Mouse (Mus musculus) T-helper 1 cell (primary cell): ENCODE data around the gene Irs1.

ENCODE experiments used
- in situ Hi-C: fragments of 300-600 bp; cut with MboI, MseI; formaldehyde crosslinking; loops from one replicate; pipeline ENCODE4 v1.15.1; 2025; ENCODE audit warnings: high pct_unique_total_duplicates

The Irs1 gene

DNA sequence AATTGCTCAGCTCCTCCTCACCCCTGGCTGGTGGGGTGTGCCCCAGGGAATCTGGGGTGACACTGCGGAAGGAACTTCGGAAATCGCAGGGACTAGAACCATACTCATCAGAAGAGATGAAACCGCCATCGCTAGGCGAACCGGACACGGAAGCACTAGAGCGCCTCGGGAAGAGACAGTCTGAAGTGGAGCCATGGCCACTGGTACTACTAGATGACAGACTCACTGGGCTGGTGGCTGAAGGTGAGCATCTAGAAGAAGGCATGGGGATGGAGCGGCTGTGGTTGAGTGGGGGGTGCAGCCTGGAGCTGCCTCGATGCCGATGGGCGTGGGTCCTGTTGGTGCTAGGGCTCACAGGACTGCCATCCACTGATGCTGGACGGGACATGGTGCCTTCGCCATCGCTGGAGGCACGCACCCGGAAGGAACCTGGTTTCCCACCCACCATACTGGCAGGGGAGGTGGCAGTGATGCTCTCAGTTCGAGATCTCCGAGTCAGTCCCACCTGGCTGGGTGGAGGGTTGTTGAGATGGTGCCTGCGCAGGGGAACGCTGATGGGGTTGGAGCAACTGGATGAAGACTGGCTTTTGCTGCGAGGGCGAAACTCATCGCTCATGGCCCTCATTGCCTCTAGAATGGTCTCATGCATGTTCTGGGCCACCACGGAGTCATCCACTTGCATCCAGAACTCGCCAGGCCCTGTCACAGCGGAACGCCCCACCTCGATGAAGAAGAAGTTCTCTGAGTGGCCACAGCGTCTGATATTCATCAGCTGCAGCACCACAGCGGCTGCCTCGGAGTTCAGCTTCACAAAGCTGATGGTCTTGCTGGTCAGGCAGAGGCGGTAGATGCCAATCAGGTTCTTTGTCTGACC, 1.9 kb downstream of the Irs1 start:
- in situ Hi-C loops: loop anchor here (5.0 to 25.0 kb wide), 2 partner anchors 982 to 1427 kb away; no protein-coding TSS in a partner anchor

DNA sequence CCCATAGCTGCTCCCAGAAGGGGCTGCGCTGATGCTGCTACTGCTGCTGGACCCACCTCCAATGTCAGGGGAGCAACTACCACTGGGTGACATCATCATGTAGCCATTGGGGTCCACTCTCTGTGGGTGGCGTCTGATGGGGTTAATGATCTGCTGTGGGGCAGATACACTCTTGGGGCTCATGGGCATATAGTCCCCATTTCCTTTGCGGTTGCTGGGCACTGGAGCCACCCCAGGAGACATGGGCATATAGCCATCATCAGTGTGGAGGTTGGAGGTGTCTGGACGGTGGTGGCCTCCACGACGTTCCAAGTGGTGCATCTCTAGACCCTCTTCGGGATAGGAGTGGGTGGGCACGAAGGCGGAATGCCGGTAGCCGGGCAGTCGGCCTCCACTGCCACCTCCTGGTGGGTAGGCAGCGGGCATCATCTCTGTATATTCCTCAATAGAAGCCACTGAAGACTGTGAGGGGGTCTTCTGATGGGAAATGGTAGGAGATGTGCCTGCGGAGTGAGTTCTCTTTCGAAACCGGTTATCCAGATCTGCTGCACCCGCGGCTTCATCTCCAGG, 2.7 kb downstream of the Irs1 start:
- in situ Hi-C loops: loop anchor here (5.0 to 25.0 kb wide), 2 partner anchors 981 to 1426 kb away; no protein-coding TSS in a partner anchor

DNA sequence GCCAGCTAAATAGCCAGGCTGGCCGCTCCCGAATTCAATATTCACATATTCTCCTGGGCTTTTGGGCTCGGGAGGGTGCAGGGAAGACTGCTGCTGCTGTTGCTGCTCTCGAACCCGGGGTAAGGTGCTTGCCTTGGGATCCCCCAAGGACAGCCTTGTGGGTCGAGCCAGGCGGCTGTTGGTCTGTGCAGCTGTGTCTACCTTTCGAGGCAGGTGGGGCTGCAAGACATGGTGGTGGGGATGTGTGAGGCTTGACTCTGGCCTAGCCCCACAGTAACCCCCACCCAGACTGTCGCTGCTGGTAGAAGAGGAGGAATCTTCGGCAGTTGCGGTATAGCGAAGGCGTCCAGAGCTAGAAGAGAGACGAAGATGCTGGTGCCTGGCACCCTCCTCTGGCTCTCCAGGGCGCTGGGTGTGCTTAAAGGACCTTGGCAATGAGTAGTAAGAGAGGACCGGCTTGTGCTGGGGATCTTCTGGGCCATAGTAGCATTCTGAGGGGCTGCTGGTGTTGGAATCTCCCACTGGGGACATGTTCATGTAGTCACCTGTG, 3.4 kb downstream of the Irs1 start:
- in situ Hi-C loops: loop anchor here (5.0 to 25.0 kb wide), 2 partner anchors 981 to 1426 kb away; no protein-coding TSS in a partner anchor

DNA sequence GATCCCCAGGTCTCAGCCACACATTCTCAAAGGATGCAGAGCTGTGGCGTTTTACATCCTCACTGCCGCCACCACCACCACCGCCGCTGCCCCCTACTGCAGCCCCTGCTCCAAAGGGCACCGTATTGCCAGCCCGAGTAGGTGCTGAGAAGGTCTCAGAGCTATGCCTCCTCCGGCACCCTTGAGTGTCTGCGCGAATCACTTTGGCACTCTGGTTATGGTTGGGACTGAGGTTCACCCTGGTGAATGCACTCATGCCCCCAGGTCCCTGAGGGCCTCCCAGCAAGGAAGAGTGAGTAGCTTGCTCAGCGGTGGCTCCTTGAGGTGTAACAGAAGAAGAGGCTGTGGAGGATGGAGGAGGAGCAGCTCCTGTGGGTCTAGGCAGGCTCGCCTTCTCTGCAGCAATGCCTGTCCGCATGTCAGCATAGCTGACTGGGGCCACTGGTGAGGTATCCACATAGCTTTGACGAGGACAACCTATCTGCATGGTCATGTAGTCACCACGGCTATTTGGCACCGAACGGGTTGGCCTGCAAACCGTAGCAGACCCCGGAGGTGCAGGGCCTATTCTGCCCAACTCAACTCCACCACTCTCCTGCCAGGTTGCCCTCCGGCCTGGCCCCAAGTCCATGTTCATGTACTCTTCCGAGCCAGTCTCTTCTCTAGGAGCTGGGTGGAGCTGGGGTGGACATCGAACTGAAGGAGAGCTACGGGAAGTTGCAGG, 4.0 kb downstream of the Irs1 start:
- in situ Hi-C loops: loop anchor here (5.0 to 25.0 kb wide), 2 partner anchors 980 to 1425 kb away; no protein-coding TSS in a partner anchor

DNA sequence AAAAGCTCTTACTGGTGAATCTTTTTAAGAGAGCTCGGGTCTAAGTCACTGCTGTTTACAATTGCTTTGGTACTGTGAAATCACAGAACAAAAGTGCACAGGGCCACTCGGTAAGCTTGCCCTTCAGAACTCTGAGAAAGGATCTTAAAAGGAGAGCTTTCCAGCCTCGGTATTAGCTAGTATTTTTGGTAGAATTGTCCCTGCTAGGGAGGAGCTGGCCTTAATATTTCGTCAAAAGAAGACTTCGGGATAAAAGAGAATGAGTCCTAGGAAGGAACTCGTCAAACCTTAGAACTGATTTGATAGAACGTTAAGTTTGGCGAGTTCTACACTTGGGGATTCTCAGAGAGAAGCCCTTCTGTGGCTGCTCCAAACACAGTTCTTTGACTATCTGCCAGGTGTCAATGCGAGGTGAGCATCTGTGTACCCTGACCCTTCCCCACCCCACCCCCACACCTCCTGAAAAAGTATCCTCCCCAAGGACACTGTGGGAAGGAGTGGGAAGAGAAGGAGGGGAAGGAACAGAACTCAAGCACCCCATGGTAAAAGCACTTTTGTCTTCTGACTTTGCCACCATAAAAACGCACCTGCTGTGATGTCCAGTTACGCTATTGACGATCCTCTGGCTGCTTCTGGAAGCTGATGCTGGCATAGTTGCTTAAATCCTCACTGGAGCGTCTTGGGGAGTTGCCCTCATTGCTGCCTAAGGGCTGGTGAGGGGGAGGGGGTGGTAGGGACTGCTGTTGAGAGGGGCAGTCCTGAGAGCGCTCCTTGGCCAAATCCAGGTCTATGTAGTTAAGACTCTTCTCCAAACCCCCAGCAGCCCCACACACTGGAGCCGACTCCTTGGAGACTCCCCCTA, 4.8 kb downstream of the Irs1 start:
- in situ Hi-C loops: loop anchor here (5.0 to 25.0 kb wide), 2 partner anchors 979 to 1424 kb away; no protein-coding TSS in a partner anchor

DNA sequence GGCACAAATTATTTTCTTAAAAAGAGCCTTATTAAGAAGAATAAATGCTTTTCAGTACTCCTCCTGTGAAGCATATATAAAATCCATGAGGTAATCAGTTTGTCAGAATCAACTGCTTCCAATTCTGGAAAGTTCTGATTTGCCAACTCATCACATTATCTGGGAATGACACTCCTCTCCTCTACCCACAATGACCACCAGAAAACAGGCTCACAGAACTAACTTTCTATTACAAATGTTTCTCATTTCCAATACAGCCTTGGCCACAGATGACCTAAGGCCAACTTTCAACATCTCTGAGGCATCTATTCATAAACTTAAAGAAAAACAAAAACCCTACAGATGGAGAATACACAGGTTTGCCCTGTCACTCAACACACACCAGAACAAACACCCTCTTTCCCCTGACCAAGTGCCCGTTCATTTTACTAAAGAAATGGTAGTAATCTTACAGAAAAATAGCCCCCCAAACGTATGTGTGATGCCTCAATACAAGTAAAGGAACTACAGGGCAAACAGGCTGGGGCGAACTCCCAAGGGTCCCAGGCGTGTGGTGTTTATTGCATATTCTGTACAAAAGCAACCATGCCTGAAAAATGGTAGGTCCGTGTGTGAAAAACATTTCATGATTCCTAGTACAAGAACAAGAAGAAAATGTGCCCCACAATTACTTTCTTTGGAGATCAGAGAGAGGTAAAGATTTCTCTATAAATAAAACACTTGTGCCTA, 5.6 kb downstream of the Irs1 start:
- in situ Hi-C loops: loop anchor here (5.0 to 25.0 kb wide), 2 partner anchors 978 to 1423 kb away; no protein-coding TSS in a partner anchor

DNA sequence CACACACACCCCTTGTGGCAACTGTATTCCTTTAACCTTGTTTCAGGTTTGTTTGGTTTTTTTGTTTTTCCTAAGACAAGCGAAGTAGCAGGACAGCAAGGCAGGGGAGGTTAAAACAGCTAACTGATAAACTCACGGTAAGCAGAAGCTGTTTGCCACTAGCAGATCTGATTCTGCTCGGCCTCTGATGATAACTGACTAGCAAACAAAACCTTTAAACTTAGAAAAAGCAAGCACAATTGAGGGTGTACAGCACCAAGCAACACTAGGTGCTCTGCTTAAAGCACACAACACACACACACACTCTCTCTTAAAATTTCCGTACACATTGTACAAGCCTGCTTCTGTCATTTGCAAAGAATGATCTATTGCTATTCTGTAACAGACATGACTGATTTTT, 6.8 kb downstream of the Irs1 start:
- in situ Hi-C loops: loop anchor here (25.0 kb wide), 1 partner anchor 1422 kb away; no protein-coding TSS in a partner anchor

DNA sequence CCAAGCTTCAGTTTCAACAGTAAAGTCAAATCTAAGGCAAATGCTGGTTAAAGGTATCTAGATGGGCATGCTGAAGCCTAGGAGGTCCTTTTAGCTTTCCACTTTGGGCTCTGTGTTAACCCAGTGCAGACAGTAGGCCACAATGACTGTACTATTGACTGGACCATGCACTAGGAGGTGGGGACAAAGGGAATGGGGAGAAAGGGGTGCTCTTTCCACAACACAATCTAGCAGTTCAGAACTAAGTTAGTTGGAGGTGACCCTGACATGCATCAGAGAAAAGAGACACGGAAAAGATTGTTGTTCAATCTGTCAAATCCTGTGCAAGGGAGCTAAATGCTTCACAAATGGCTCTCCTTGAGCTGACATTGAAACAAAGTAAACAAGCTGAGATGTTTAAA, 7.3 kb downstream of the Irs1 start:
- in situ Hi-C loops: loop anchor here (25.0 kb wide), 1 partner anchor 1422 kb away; no protein-coding TSS in a partner anchor

DNA sequence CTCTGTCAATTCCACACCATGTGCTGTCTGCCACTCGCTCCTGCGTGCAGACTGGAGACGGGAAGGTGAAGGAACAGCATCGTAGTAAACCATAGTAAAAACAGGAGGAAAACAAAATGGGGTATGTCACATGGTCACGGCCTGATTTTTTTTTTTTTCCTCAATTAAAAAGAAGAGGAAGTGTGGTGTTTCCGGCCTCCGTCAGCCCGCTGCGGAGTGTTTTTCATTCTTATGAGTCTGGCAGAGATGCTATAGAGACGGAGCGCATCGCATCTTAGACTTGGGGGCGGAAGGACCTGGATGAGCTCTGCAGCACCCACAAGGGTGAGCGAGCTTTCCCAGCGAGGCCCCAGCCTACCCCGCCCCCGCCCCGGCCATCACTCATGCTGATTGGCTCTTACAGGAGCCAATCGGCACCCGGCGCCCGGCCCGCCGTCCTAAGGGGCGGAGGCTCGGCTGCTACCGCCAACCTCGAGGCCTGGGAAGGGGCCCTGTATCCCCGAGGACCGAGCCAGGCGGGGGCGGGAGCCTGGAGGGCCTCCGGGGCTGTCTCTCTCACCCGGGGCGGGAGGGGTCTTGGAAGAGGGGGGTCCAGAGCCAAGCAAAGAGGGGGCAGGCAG, 8.1 kb downstream of the Irs1 start:
- in situ Hi-C loops: loop anchor here (25.0 kb wide), 1 partner anchor 1421 kb away; no protein-coding TSS in a partner anchor

DNA sequence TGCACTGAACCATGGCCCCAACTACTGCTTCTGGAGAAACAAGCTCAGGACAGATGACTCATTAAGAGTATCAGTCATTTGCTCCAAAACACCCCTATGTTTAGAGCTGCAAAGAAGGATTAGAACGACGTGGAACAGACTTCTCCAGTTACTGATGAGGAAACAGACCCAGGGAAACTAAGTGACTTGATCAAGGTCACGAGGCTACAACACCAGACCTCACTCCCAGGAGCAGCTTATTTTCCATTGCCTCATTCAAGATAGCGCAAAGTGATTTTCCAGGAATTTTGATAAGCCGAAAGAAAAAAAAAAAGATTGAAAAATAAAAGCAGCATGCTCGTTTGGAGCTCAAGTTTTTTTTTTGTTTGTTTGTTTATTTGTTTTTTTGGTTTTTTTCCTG, 9.4 kb downstream of the Irs1 start:
- in situ Hi-C loops: loop anchor here (25.0 kb wide), 1 partner anchor 1420 kb away; no protein-coding TSS in a partner anchor

DNA sequence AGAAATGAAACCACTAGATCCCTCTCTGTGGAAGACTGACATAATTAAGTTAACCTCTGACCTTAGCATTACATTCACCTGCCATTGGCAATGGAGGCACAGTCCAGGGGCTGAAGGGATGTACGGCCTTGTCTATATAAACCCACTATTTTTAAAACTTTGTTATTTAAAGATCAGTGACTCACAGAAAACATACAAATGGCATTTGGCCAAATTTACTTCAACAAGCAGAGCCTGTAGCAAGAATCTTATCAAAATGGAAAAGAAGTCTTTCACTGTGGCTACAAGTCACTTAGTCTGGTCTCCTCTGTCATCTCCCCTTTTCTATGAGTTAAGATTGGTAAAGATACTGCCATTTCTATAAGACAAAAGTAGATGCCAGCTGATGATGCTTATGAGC, 11.4 kb downstream of the Irs1 start:
- in situ Hi-C loops: loop anchor here (25.0 kb wide), 1 partner anchor 1417 kb away; no protein-coding TSS in a partner anchor

DNA sequence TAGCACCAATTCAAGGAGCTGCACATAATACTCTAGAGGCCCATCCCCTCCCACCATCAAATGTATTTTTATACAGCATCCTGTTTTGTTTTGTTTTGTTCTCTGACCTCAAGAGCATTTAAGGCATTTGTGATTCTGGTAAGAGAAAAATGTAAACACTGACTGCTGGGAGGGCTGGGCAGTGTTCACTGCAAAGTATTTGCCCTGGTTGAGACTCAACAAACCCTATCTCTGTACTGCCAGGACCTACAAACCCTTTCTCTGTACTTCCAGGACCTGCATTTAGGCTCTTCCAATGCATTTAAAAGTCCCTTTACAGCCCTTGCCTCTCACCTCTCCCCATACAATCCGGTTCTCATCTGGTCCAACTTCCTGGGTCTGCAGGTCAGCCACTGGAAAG, 16.9 kb downstream of the Irs1 start:
- in situ Hi-C loops: loop anchor here (5.0 kb wide), 1 partner anchor 63 kb away; no protein-coding TSS in a partner anchor

DNA sequence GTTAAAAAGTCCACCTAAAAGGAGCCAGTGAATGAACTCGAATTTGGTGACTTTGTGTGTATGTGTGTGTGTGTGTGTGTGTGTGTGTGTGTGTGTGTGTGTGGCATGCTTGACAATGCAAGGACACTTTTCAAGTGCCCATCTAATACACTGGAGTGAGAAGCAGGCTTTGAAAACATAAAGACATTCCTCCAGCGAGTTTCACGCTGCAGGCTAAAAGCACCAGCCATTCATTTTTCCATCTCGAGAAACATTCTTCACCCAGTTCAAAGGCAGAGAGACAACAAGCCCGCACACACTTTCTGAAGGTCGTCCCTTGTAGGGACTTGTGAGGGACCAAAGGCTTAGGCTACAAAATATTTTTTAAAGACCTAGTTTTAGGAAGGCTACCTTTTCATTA, 17.7 kb downstream of the Irs1 start:
- in situ Hi-C loops: loop anchor here (5.0 kb wide), 1 partner anchor 64 kb away; no protein-coding TSS in a partner anchor

DNA sequence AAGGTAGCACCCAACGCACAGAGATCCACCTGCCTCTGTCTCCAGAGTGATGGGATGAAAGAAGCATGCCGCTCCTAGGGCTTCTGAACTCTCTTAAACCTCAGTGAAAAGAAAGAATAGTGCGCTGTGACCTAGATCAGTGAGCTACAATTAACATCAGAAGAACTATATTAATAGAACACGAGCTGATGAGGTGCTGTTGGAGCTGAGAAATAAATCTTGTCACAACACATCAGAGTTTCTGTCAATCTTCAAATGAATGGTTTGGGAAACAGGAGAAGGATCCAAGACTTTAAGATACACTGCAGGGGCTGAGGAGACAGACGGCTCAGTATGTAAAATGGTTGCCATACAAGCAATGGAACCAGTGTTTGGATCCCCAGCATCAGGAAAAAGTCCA, 19.0 kb downstream of the Irs1 start:
- in situ Hi-C loops: loop anchor here (5.0 kb wide), 1 partner anchor 65 kb away; no protein-coding TSS in a partner anchor

DNA sequence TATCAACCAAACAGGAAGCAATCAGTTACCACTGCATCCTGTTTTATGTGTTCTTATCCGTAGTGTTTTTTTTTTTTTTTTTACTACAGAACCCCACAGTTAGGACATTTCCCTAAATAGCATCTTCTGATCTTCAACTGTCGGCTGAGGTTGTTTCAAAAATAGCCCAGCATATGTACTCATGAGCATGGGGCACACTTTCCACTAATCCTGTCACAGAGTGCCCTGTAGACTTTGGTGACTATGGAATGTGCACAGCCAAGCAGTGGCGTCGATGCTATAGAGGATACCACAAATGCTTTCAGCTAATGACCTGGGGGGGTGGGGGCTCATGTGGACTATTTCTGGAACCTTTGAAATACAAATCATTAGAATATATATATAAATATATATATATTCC, 23.7 kb downstream of the Irs1 start:
- in situ Hi-C loops: no loop called here

DNA sequence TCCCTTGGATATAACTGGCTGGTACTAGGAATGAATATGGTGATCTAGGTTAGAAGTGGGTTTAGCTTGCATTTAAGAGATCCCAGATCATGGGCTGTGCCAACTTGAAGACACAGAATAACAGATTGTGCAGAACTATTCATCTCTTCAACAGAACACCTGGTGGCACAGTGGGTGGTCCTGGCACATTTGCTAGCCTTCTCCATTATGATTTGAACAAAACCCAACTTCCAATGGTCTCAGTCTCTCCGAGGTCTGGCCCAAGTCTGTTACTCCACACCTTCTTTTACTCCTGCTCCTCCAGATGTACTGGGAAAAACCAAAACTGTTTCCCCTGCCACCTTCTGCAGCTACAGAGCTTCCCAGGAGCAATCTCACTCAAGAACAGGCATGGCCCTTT, 28.9 kb downstream of the Irs1 start:
- in situ Hi-C loops: no loop called here

DNA sequence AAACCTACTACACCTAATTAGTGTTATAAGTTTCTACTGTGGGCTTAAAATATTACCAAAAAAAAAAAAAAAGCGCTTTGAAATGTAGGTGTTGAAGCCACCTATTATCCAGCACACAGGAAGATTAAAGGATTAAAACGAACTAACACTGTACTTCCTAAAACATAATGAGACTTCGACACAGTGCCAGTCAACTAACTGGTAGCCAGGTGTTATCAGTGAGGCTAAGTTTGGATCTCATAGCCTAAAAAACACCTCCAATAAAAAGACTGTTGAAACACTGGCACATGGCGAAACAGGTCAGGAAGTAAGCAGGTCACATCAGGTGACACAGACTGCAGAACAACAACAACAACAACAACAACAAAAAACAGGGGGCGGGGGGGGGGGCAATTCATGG, 29.6 kb downstream of the Irs1 start:
- in situ Hi-C loops: no loop called here

DNA sequence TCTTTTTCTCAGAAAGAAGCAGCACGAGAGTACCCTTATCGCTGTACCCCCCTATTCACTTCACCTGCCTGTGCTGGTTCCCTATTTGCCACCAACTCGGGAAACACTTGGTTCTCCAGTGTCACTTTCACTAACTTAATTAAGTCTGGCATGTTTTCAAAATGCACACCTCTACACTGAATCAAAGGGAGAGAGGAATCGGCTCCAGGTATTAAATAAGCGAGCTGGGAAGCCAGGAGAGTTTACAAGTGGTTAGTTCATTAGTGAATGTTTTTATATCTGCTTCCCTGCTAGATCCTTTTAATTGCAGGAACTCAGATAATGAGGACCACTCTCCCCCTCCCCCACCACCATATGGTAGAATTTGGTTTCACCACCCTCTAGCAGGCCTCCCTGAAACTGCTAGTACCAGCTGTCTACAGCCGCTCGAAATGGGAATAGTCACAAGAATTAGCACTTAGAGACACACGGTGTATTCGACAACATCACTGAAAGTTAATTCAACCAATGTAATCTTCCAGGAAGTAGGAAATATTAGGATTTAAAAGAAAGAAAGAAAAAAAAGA, 30.1 kb downstream of the Irs1 start:
- in situ Hi-C loops: no loop called here

DNA sequence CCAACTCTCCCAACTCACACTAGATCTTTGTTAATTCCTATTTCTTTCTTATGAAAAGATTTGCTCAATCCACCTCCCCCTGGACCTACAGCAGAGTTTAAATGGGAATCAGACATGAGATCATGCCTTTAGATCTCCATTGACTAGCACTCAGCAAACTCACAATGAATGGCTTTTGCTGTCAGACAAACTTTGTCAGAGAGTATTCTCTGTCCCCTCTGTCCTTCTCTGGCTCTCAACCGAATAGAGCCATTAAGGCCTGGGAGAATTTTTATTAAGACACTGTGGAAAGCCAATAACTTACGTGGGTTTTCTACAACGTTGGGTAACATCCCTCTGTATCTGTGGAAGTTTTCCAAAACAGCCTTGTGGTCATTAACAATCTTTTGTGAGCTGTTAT, 31.2 kb downstream of the Irs1 start:
- in situ Hi-C loops: no loop called here
